In genomic region chr4:139259302-139259871, GRCm38 (mm10) we compare ENCODE assay signal across 15 mouse cellular contexts. TPM values are rescaled to one million over a fixed set of nuclear protein-coding genes. Genes with fewer than 3 reads are reported as not detected.
DNase-seq lines count a peak whose midpoint lies in the region; ATAC-seq lines count a peak whose summit lies in the region.
"Had no signal": no experiment of that assay in that cellular context is flagged by ENCODE, and none has a peak within 500 bp of the region (broad histone marks: within the 10 kb centered on the region; RNA-seq: fewer than 3 reads in every experiment).

No protein-coding gene starts in this region.

- ATAC-seq in heart, embryonic 15.5 days (replicated peaks; ENCODE audit: insufficient number of reproducible peaks, insufficient read depth, low FRiP score, low read depth): no peak
- no peak for ATAC-seq in neural tube, embryonic 13.5 days (ENCODE audit: low read depth)
- no peak for ATAC-seq in neural tube, embryonic 15.5 days (ENCODE audit: low FRiP score)
- no peak for ATAC-seq in intestine, embryonic 15.5 days
- ATAC-seq in stomach, embryonic 16.5 days (ENCODE audit: insufficient read depth, low FRiP score): 0 out of 2 replicates have a peak, but pooled peaks have one; percentile 30
- no peak for ATAC-seq in monocyte, adult 5-6 weeks (replicated peaks; ENCODE audit: insufficient number of reproducible peaks, low FRiP score, low TSS enrichment, poor library complexity, severe bottlenecking)
- ATAC-seq: midbrain, embryonic 16.5 days had no signal

- H3K36me3 ChIP-seq in heart, embryonic 15.5 days: peaks cover 60% of the 10 kb centered on the region
- peaks cover 84% of the 10 kb centered on the region for H3K36me3 ChIP-seq in heart, embryonic 10.5 days
- H3K36me3 ChIP-seq in neural tube, embryonic 13.5 days: peaks cover 72% of the 10 kb centered on the region
- peaks cover 52% of the 10 kb centered on the region for H3K36me3 ChIP-seq in neural tube, embryonic 15.5 days
- H3K36me3 ChIP-seq in intestine, embryonic 15.5 days: peaks cover 31% of the 10 kb centered on the region
- peaks cover 13% of the 10 kb centered on the region for H3K36me3 ChIP-seq in stomach, embryonic 16.5 days (ENCODE audit: control insufficient read depth, insufficient read depth, low read length)

- no peaks in the 10 kb centered on the region for H3K9me3 ChIP-seq in heart, embryonic 15.5 days (replicated peaks)
- no peaks in the 10 kb centered on the region for H3K9me3 ChIP-seq in heart, embryonic 10.5 days
- H3K9me3 ChIP-seq in neural tube, embryonic 13.5 days: no peaks in the 10 kb centered on the region
- no peaks in the 10 kb centered on the region for H3K9me3 ChIP-seq in neural tube, embryonic 15.5 days (replicated peaks)
- no peaks in the 10 kb centered on the region for H3K9me3 ChIP-seq in intestine, embryonic 15.5 days
- no peaks in the 10 kb centered on the region for H3K9me3 ChIP-seq in stomach, embryonic 16.5 days (replicated peaks; ENCODE audit: control insufficient read depth, low read length)

- H3K4me3 ChIP-seq in heart, embryonic 15.5 days: no peak overlapping the region
- H3K4me3 ChIP-seq in heart, embryonic 10.5 days: no peak overlapping the region
- no peak overlapping the region for H3K4me3 ChIP-seq in neural tube, embryonic 13.5 days
- no peak overlapping the region for H3K4me3 ChIP-seq in neural tube, embryonic 15.5 days (replicated peaks)
- no peak overlapping the region for H3K4me3 ChIP-seq in intestine, embryonic 15.5 days (replicated peaks)
- no peak overlapping the region for H3K4me3 ChIP-seq in stomach, embryonic 16.5 days (replicated peaks; ENCODE audit: low read length)

- H3K4me1 ChIP-seq in heart, embryonic 15.5 days (replicated peaks): no peaks in the 10 kb centered on the region; the same call in 1 of the 2 replicates
- 0 out of 2 replicates have a peak, but pooled peaks cover 5% of the 10 kb centered on the region for H3K4me1 ChIP-seq in heart, embryonic 10.5 days
- H3K4me1 ChIP-seq in neural tube, embryonic 13.5 days (replicated peaks): no peaks in the 10 kb centered on the region
- H3K4me1 ChIP-seq in neural tube, embryonic 15.5 days: no peaks in the 10 kb centered on the region
- H3K4me1 ChIP-seq in intestine, embryonic 15.5 days (replicated peaks): peaks cover 12% of the 10 kb centered on the region
- peaks cover 10% of the 10 kb centered on the region; the same call in 1 of the 2 replicates for H3K4me1 ChIP-seq in stomach, embryonic 16.5 days (ENCODE audit: control insufficient read depth, insufficient read depth, low read length)

- no peak for DNase-seq in heart, embryonic 10.5 days (ENCODE audit: low spot score)
- DNase-seq in urinary bladder, postnatal 4 days (ENCODE audit: low spot score in 2 of 2): no peak
- DNase-seq: adrenal gland, adult 8-10 months; cerebellum, adult 11 months; gastrocnemius, postnatal 10 days; kidney, adult 8-10 months; thymus, postnatal 36 days had no signal

- WGBS in heart, embryonic 15.5 days: 78% methylated on average over 11 of the region's 11 CpGs
- 87% methylated on average over 11 of the region's 11 CpGs for whole genome bisulfite sequencing in heart, embryonic 10.5 days
- 87% methylated on average over 11 of the region's 11 CpGs for WGBS in neural tube, embryonic 13.5 days
- WGBS in neural tube, embryonic 15.5 days: 85% methylated on average over 11 of the region's 11 CpGs
- WGBS in intestine, embryonic 15.5 days: 73% methylated on average over 11 of the region's 11 CpGs
- WGBS in stomach, embryonic 16.5 days: 59% methylated on average over 11 of the region's 11 CpGs

- no peak overlapping the region for H3K4me2 ChIP-seq in heart, embryonic 15.5 days
- H3K4me2 ChIP-seq in neural tube, embryonic 13.5 days: no peak overlapping the region
- no peak overlapping the region for H3K4me2 ChIP-seq in neural tube, embryonic 15.5 days
- no peak overlapping the region for H3K4me2 ChIP-seq in intestine, embryonic 15.5 days (replicated peaks)
- no peak overlapping the region for H3K4me2 ChIP-seq in stomach, embryonic 16.5 days (ENCODE audit: low read depth, low read length)

- H3K9ac ChIP-seq in heart, embryonic 15.5 days: no peak overlapping the region
- no peak overlapping the region for H3K9ac ChIP-seq in neural tube, embryonic 13.5 days
- no peak overlapping the region for H3K9ac ChIP-seq in neural tube, embryonic 15.5 days (replicated peaks)
- 0 out of 2 replicates have a peak overlapping the region, but pooled peaks have one; percentile 3 for H3K9ac ChIP-seq in intestine, embryonic 15.5 days
- H3K9ac ChIP-seq in stomach, embryonic 16.5 days (ENCODE audit: low read length): no peak overlapping the region
- H3K9ac ChIP-seq: liver, embryonic 14.5 days had no signal

- H3K27me3 ChIP-seq in heart, embryonic 15.5 days: no peaks in the 10 kb centered on the region
- H3K27me3 ChIP-seq in heart, embryonic 10.5 days (ENCODE audit: insufficient read depth, poor library complexity, severe bottlenecking): no peaks in the 10 kb centered on the region
- no peaks in the 10 kb centered on the region for H3K27me3 ChIP-seq in neural tube, embryonic 13.5 days
- no peaks in the 10 kb centered on the region for H3K27me3 ChIP-seq in neural tube, embryonic 15.5 days (replicated peaks)
- H3K27me3 ChIP-seq in intestine, embryonic 15.5 days (replicated peaks): no peaks in the 10 kb centered on the region
- H3K27me3 ChIP-seq in stomach, embryonic 16.5 days (ENCODE audit: control insufficient read depth, insufficient read depth, low read length): no peaks in the 10 kb centered on the region

- peak overlapping the region; percentile 18; the same call in 1 of the 2 replicates for H3K27ac ChIP-seq in heart, embryonic 15.5 days
- no peak overlapping the region for H3K27ac ChIP-seq in heart, embryonic 10.5 days
- peak overlapping the region; percentile 28; the same call in 1 of the 2 replicates for H3K27ac ChIP-seq in neural tube, embryonic 13.5 days (replicated peaks)
- H3K27ac ChIP-seq in neural tube, embryonic 15.5 days (replicated peaks): no peak overlapping the region
- peak overlapping the region; percentile 63 for H3K27ac ChIP-seq in intestine, embryonic 15.5 days
- H3K27ac ChIP-seq in stomach, embryonic 16.5 days (ENCODE audit: low read length): peak overlapping the region; percentile 59
- H3K27ac ChIP-seq: liver, embryonic 14.5 days had no signal

RNA-seq across cellular contexts. Expression of gene Pqlc2, which starts 51.1 kb away (rescaled TPM):
- polyA plus RNA-seq in heart, embryonic 15.5 days (2015; fragmentation: Nextera tagmentation; extraction: Ambion mirVana): 6.8 and 9.6 TPM in 2 replicates
- polyA plus RNA-seq in heart, embryonic 10.5 days (2016; fragmentation: Nextera tagmentation; extraction: Ambion mirVana): 12.7 and 13.9 TPM in 2 replicates
- polyA plus RNA-seq in neural tube, embryonic 13.5 days (2015; fragmentation: Nextera tagmentation; extraction: Ambion mirVana): 12.9 and 13.2 TPM in 2 replicates
- polyA plus RNA-seq in neural tube, embryonic 15.5 days (2015; fragmentation: Nextera tagmentation; extraction: Ambion mirVana): 14.0 and 14.1 TPM in 2 replicates
- 19.3 and 23.3 TPM in 2 replicates for polyA plus RNA-seq in intestine, embryonic 15.5 days (2015; fragmentation: Nextera tagmentation; extraction: Ambion mirVana)
- 14.8 and 18.4 TPM in 2 replicates for polyA plus RNA-seq in stomach, embryonic 16.5 days (2015; fragmentation: Nextera tagmentation; extraction: Ambion mirVana)
- 6.1 to 12.0 TPM (median 6.4 TPM) in 3 replicates for total RNA-seq in monocyte, adult 5-6 weeks (2017)

RNA-seq across cellular contexts. Expression of gene Akr7a5, which starts 51.2 kb away (rescaled TPM):
- polyA plus RNA-seq in heart, embryonic 15.5 days (2015; fragmentation: Nextera tagmentation; extraction: Ambion mirVana): 58.1 and 76.7 TPM in 2 replicates
- 60.1 and 72.5 TPM in 2 replicates for polyA plus RNA-seq in heart, embryonic 10.5 days (2016; fragmentation: Nextera tagmentation; extraction: Ambion mirVana)
- polyA plus RNA-seq in neural tube, embryonic 13.5 days (2015; fragmentation: Nextera tagmentation; extraction: Ambion mirVana): 55.6 and 58.6 TPM in 2 replicates
- 64.4 and 78.1 TPM in 2 replicates for polyA plus RNA-seq in neural tube, embryonic 15.5 days (2015; fragmentation: Nextera tagmentation; extraction: Ambion mirVana)
- 170 and 186 TPM in 2 replicates for polyA plus RNA-seq in intestine, embryonic 15.5 days (2015; fragmentation: Nextera tagmentation; extraction: Ambion mirVana)
- 105 TPM in 2 replicates for polyA plus RNA-seq in stomach, embryonic 16.5 days (2015; fragmentation: Nextera tagmentation; extraction: Ambion mirVana)
- 3.6 to 7.3 TPM (median 4.8 TPM) in 3 replicates for total RNA-seq in monocyte, adult 5-6 weeks (2017)

Comparison
In these comparisons a context has a peak if more than half of its experiments do, and no peak if none do; other contexts are left out.
1. H3K27ac ChIP-seq: peak in heart, embryonic 15.5 days (single experiment), neural tube, embryonic 13.5 days (single experiment), intestine, embryonic 15.5 days (single experiment) and stomach, embryonic 16.5 days (single experiment); none in heart, embryonic 10.5 days (single experiment) and neural tube, embryonic 15.5 days (single experiment).